ENCODE assay signal across 9 mouse cellular contexts in the genomic region with DNA sequence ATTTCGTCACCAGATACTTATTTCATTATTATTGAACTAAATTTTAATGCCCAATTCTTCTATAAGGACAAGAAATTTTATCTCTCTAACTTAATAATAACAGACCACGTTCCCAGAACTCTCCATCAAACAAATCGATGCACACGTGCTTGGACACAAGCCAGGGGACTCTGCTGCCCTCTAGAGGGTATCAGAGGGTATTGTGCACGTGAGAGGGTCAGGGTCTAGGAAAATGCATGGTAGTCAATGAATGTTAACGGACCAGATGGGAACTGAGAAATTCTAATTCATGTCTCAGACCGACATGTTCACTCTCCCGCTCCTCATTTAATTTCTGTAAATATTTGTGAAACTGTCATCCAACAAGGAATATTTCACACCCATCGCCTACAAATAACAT. TPM values are rescaled to one million over a fixed set of nuclear protein-coding genes. Genes with fewer than 3 reads are reported as not detected.
DNase-seq lines count a peak whose midpoint lies in the region; ATAC-seq and TF ChIP-seq lines count a peak whose summit lies in the region.
"Had no signal": no experiment of that assay in that cellular context is flagged by ENCODE, and none has a peak within 500 bp of the region (broad histone marks: within the 10 kb centered on the region; RNA-seq: fewer than 3 reads in every experiment).

No protein-coding gene starts in this region.

- TF ChIP-seq CTCF in liver, embryonic 14.5 days (IDR thresholded peaks at IDR 0.05; ENCODE audit: low read depth): peak; percentile 79
- peak; percentile 82 for TF ChIP-seq CTCF in ES-Bruce4 (IDR thresholded peaks at IDR 0.05; ENCODE audit: low read depth, low read length)
- TF ChIP-seq CTCF in Patski (IDR thresholded peaks at IDR 0.05): peak; percentile 35

- 64% methylated on average over 9 of the region's 9 CpGs for WGBS in liver, embryonic 14.5 days (ENCODE audit: insufficient replicate concordance)

- no peak for ATAC-seq in liver, embryonic 14.5 days (ENCODE audit: insufficient read depth)
- no peak for ATAC-seq in Patski
- ATAC-seq in megakaryocyte, adult 5-6 weeks (ENCODE audit: poor library complexity, severe bottlenecking): no peak

- POLR2A ChIA-PET in Patski (lab: Charles Lee): no interaction called here

- no peaks in the 10 kb centered on the region for H3K27me3 ChIP-seq in liver, embryonic 14.5 days (ENCODE audit: control insufficient read depth, insufficient read depth, low read length)
- H3K27me3 ChIP-seq in ES-Bruce4 (ENCODE audit: control insufficient read depth, insufficient read depth, low read length, poor library complexity, severe bottlenecking): no peaks in the 10 kb centered on the region
- H3K27me3 ChIP-seq in Patski: no peaks in the 10 kb centered on the region

- CTCF ChIA-PET in Patski (lab: Charles Lee): interaction anchor here (1.2 kb wide), 1 partner anchor 9 kb away, joined by 5 read pairs; no protein-coding TSS in a partner anchor

- no peak for DNase-seq in liver, embryonic 14.5 days (ENCODE audit: low read depth in 3 of 3, low spot score in 3 of 3)
- DNase-seq in liver (no peak), Patski (ENCODE audit: low read depth, low spot score) (no peak)
- peak; percentile 45 for DNase-seq in forelimb bud, embryonic 11.5 days (ENCODE audit: low read depth, low spot score)
- DNase-seq in heart, postnatal 14 days: no peak
- DNase-seq: adrenal gland, postnatal 36 days had no signal

- H3K4me2 ChIP-seq in liver, embryonic 14.5 days (ENCODE audit: low read depth): no peak overlapping the region

- H3K4me3 ChIP-seq in liver, embryonic 14.5 days (ENCODE audit: insufficient read depth in 1 of 2, low read depth in 2 of 2, low read length in 2 of 2): no peak overlapping the region
- no peak overlapping the region for H3K4me3 ChIP-seq in ES-Bruce4 (ENCODE audit: low read depth, low read length)
- H3K4me3 ChIP-seq: erythroblast, embryonic 14.5 days had no signal

- no peak for TF ChIP-seq EP300 in liver, embryonic 14.5 days (IDR thresholded peaks at IDR 0.05; ENCODE audit: low read depth)
- TF ChIP-seq EP300 in ES-Bruce4 (IDR thresholded peaks at IDR 0.05; ENCODE audit: insufficient read depth, low read depth, low read length): no peak

- no peaks in the 10 kb centered on the region for H3K36me3 ChIP-seq in liver, embryonic 14.5 days (replicated peaks; ENCODE audit: control insufficient read depth, insufficient read depth, low read depth)
- no peaks in the 10 kb centered on the region for H3K36me3 ChIP-seq in ES-Bruce4 (ENCODE audit: control insufficient read depth, insufficient read depth, low read length, poor library complexity, severe bottlenecking)

- H3K27ac ChIP-seq in liver, embryonic 14.5 days: no peak overlapping the region
- H3K27ac ChIP-seq in ES-Bruce4 (ENCODE audit: insufficient read depth, low read length): no peak overlapping the region

- TF ChIP-seq POLR2A in ES-Bruce4 (IDR thresholded peaks at IDR 0.05; ENCODE audit: insufficient read depth, low read length): no peak

- H3K4me1 ChIP-seq in liver, embryonic 14.5 days (replicated peaks; ENCODE audit: control insufficient read depth in 2 of 2, insufficient read depth in 2 of 2, low read length in 1 of 2): no peaks in the 10 kb centered on the region
- peaks cover 2% of the 10 kb centered on the region for H3K4me1 ChIP-seq in ES-Bruce4 (ENCODE audit: control insufficient read depth, insufficient read depth, low read length)

- H3K9me3 ChIP-seq in liver, embryonic 14.5 days (ENCODE audit: control insufficient read depth, low read length): no peaks in the 10 kb centered on the region
- peaks cover 4% of the 10 kb centered on the region; the same call in 1 of the 2 replicates for H3K9me3 ChIP-seq in ES-Bruce4 (replicated peaks; ENCODE audit: control insufficient read depth, insufficient read depth, low read length, poor library complexity, severe bottlenecking)

- H3K9ac ChIP-seq in liver, embryonic 14.5 days (replicated peaks): no peak overlapping the region
- H3K9ac ChIP-seq in ES-Bruce4 (ENCODE audit: low read depth, poor library complexity, severe bottlenecking): no peak overlapping the region

- in situ Hi-C loops in Patski (cut with MboI; ENCODE audit: low pct_unique_long_range_greater_than_20kb): no loop called here

- intact Hi-C loops in heart, postnatal 14 days (cut with DNase I): no loop called here

RNA-seq across cellular contexts. Expression of a gene that starts 18.5 kb away (rescaled TPM):
- polyA plus RNA-seq in liver, embryonic 14.5 days (2012; rRNA removed): 52.9 and 104 TPM in 2 replicates
- 85.5 and 88.1 TPM in 2 replicates for polyA plus RNA-seq in liver, embryonic 14.5 days (2014; fragmentation: Nextera tagmentation; extraction: Ambion mirVana)
- 67.6 and 73.2 TPM in 2 replicates for polyA plus RNA-seq in ES-Bruce4 (2011; ENCODE audit: insufficient read depth, insufficient read length, low read depth, missing spikeins)
- 55.6 TPM for polyA plus RNA-seq in Patski (2021)
- 89.2 and 95.8 TPM in 2 replicates for total RNA-seq in megakaryocyte, adult 5-6 weeks (2015)
- total RNA-seq in megakaryocyte, adult 5-6 weeks (2017): 127 and 139 TPM in 2 replicates
- 10 to 100 TPM in 1 of 2 experiments, 1 to 10 TPM in 1; 9.5 to 10.1 TPM for total RNA-seq in heart, postnatal 14 days (2021)

RNA-seq across cellular contexts. Expression of a gene that starts 32.4 kb away (rescaled TPM):
- polyA plus RNA-seq in liver, embryonic 14.5 days (2012; rRNA removed): 0.44 and 0.52 TPM in 2 replicates
- polyA plus RNA-seq in liver, embryonic 14.5 days (2014; fragmentation: Nextera tagmentation; extraction: Ambion mirVana): 0.05 and 0.11 TPM in 2 replicates
- polyA plus RNA-seq in ES-Bruce4 (2011; ENCODE audit: insufficient read depth, insufficient read length, low read depth, missing spikeins) (2.2 TPM in 2 replicates), Patski (2021) (159 TPM)
- total RNA-seq in megakaryocyte, adult 5-6 weeks (2015): 0.66 and 0.76 TPM in 2 replicates
- 0.18 and 0.57 TPM in 2 replicates for total RNA-seq in megakaryocyte, adult 5-6 weeks (2017)
- 10 to 100 TPM; 18.0 to 18.4 TPM for total RNA-seq in heart, postnatal 14 days (2021)
- polyA plus RNA-seq: erythroblast, embryonic 14.5 days had no signal

Comparison
In these comparisons a context has a peak if more than half of its experiments do, and no peak if none do; other contexts are left out.
1. RNA of a gene that starts 32.4 kb away (polyA plus RNA-seq): 159 TPM in Patski (single experiment); 2.2 TPM in ES-Bruce4 and 0.05 to 0.52 TPM in liver, embryonic 14.5 days; every median in the first group is over 10 times any median in the second.
2. Peak in every context shown above with its lines, with median percentiles within 50 percentile points of each other: CTCF ChIP-seq.